Mouse (Mus musculus): Measurements from ENCODE around the gene Castor1.
"Not testable (repeated sequence)": the region's sequence is repeated elsewhere in the genome, so short reads cannot be mapped to it uniquely, and the experiment has no call there.

Gene Castor1

DNA sequence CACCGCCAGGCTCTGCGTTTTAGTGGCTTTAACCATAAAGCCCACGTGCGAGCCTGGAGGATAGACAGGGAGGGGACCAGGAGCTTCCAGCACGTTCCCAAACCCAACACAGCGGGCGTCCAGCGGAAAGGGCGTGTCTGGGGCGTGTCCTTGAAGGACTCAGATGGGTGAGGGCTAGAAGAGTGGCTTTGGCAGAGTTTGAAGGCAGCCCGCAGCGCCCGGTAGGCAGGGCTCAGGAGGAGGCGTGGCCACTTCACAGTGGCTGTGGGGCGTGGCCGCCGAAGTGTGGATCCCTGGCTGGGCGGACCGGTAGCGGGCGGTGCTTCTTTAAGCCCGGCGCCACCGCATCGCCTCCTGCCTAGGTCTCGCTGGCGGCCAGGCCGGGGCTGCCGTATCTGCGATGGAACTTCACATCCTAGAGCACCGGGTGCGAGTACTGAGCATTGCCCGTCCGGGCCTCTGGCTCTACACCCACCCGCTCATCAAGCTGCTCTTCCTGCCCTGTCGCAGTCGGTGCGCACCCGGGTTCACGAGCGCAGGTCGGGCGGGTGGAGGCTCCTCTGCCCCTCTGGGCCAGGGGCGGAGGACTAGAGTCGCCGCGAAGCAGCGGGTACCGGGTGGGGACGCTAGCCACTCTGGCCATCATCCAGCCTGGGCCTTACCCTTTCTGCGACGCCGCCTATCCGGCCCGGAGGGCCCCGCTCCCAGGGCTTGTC, at the start of gene Castor1:
TSS of gene Castor1 (plus strand) at position 312 of the 716 bp plus-strand sequence.
- peak; percentile 63 for DNase-seq (ENCODE audit: low read depth, low spot score)

DNA sequence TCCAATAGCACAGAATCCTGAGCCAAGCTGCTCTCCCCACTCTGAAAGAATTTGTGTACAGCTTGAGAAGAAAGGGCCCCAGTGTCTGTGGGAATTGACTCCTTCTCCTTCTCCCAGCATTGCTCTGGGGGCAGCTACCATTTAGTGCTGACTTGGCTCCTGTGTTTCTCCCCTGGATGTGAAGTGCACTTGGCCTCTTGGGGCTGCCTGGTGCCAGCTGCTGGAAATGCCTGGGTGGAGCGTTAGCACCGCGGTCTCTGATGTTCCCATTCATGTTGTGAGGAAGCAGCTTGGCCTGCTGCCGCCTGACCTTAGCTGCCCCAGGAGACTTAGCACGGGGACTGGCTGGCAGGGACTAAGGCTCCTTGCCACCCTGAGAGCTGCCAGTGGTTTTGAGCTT, 43.4 kb upstream of the Castor1 start:
- peak; percentile 69 for DNase-seq (ENCODE audit: low read depth, low spot score)

DNA sequence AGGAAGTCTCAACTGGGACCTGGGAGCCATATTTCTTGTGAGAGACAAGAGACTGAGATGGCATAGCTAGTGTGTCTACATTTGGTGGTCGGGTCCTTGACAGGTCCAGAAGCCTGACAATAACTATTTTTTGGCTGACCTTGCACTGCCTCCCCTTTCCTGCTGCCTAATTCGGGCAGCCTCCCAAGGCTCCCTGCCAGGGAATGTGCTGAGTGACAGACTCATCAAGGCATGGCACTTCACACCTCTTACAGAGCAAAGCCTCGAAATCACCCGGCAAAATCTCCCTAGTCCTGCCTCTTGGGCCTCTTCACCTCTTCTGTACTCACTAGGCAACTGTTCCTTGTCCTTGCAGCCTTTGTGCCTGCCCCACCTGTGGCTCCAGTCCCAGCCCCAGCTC, 40.3 kb upstream of the Castor1 start:
- DNase-seq (ENCODE audit: low read depth, low spot score), result no peak

DNA sequence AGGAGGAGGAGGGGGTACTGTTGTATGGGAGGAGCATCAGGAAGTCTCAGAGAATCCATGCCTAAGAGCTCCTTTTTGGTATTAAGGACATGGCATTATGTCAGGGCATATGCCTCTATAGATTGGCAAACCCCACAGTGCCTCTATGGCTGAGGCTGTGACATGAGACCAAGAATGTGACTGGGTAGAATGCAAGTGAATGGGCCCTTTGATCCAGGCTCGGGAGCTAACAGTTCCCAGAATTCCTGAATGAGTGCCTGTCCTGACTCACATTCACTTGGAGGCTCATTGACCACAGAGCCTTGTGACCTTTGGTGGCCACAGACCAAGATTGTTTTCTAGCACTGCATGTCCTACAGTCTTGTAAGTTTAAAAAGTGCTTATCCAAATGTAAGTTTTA, 36.0 kb upstream of the Castor1 start:
- peak; percentile 57 for DNase-seq (ENCODE audit: low read depth, low spot score)

DNA sequence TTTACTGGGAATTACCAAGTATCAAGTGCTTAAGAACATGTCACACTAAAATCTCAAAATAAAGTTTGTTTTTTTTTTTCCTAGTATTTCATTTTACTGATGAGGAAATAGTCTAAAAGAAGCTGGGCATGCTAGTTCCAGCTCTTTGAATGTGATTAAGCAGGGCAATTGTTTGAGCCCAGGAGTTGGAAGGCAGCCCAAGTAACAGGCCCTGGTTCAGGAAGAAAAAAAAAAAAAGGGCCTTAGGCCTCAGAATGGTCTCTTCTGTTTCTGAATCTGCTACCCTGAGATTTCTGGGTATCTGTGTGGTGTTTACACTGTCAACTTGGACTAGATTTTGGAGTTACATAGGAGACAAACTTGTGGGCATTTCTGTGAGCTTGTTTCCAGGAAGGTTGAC, 34.5 kb upstream of the Castor1 start:
- peak; percentile 45 for DNase-seq (ENCODE audit: low read depth, low spot score)

DNA sequence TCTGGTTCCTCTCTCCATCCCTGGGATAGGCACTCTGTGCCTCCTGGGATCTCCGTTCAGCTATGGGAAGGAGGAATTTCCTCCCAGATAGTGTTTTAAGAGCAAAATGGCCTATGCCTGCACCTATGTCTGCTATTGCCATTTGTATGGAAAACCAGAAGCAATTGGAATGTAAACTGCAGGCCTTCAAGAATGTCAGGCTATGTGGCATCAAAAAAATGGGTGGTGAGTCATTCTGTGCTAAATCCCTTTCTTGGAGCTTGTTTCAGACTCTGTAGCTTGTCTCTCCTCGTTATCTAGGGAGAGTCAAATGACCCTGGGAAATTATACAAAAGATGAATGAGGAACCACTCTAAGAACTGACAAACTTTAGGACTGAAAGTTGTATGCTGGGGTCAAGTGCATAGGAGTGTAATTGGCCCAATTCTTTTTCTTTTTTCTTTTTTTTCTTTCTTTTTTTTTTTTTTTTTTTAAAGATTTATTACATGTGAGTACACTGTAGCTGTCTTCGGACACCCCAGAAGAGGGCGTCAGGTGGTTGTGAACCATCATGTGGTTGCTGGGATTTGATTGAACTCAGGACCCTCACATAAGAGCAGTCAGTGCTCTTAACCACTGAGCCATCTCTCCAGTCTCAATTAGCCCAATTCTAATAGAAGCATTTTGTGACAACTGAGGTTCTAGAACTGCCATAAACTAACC, 33.6 kb upstream of the Castor1 start:
- peak; percentile 50 for DNase-seq (ENCODE audit: low read depth, low spot score)

DNA sequence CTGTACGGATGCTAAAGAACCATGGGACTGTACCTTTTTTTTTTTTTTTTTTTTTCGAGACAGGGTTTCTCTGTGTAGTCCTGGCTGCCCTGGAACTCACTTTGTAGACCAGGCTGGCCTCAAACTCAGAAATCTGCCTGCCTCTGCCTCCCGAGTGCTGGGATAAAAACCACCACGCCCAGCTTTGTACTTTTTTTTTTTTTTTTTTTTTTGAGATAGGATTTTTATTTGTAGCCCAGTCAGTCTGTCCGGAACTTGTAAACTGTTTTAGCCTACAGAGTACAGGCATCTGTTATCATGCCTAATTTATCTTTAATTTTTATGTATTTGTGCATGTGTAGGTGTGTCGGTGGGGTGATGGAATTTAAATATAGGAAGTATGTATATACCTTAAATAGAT, 32.5 kb upstream of the Castor1 start:
- DNase-seq (ENCODE audit: low read depth, low spot score), result not testable (repeated sequence)

DNA sequence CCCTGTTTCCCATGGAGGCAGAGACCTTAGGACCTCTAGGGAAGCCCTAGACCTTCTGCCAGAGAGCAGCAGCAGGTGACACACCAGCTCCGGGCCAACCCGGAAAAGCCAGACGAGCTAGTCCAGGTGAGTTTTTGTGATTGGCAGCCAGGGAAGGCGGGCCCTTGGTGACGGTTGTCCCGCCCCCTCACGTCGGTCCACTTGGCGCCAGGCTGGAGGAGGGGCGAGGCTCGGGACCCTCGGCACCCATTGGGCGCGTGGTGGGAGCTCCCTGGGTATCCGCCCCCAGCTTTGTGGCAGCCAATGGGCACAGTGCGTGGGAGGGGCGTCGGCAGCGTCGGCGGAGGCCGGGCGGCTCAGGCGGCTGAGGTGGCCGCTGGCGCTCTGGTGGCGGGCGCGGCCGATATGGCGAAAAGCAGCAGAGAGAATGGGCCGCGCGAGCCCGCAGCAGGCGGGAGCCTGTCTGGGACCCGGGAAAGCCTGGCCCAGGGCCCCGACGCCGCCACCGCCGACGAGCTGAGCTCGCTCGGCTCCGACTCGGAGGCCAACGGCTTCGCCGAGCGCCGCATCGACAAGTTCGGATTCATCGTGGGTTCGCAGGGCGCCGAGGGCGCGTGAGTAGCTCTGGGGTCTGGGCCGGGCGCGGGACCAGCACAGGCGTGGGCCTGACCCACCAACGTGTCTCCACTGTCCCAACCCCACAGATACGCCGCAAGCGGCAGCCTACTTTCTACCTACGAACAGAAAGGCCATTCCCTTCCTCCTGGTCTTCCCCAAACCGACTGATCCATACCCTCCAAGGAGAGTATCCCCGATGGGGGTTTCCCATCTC, 31.3 kb upstream of the Castor1 start, which contains the start of gene Tbc1d10a:
TSS of gene Tbc1d10a (plus strand) at position 304 of the 832 bp plus-strand sequence.
- peak; percentile 99 for DNase-seq (ENCODE audit: low read depth, low spot score)

DNA sequence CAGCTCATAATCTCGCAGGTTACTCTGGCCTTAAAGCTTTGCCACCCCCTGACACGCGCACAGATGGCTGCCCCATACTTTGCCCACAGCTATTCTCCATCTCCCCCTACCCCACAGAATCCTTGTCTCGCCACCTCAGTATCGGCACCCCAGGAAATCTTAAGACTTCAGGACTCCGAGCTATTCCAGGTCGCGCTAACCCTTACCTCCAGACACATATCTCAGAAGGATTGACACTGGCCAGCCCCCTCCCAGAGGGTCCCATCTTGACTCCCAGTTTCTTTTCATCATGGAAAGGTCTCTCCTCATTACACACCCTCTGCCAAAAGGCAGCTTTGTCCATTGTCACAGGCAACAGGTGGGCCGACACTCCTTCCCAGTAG, 30.7 kb upstream of the Castor1 start:
- no peak for DNase-seq (ENCODE audit: low read depth, low spot score)

DNA sequence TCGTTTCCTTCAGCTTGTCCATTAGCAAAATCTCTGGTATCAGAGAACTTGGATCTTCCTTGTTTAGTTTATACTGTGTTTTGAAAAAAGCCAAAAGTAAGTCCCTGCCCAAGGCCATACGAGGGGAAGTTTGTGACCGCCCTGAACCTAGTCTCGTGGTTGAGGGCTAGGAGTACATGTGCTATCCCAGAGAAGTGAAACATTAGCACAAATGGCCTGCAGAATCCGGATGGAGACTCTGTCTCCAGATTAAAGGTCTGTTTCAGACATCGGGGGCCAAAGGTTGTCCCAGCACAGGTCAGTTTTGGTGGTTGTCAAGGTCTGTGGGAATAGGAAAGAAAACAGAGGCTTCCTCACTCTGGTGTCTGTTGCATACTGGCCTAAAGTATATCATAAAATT, 28.8 kb upstream of the Castor1 start:
- DNase-seq (ENCODE audit: low read depth, low spot score), result no peak

DNA sequence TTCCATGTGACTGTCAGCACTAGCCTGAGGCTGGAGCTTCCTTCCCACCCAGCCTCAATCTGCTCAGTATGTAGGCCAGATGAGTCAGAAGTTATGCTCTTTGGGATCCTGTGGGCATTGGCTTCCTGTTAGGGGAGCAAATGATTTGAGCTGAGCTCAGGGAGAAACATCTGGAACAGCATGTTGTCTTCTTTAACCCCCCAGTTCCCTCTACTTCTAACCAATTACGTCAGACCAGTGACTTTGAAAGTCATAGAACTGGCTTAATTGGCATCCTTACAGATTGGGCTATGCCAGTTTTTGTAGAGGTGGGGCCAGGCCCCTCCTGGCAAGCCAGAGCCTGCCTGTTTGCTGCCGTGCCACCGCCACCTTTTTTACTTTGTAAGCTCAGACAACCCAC, 27.3 kb upstream of the Castor1 start:
- peak; percentile 74 for DNase-seq (ENCODE audit: low read depth, low spot score)

DNA sequence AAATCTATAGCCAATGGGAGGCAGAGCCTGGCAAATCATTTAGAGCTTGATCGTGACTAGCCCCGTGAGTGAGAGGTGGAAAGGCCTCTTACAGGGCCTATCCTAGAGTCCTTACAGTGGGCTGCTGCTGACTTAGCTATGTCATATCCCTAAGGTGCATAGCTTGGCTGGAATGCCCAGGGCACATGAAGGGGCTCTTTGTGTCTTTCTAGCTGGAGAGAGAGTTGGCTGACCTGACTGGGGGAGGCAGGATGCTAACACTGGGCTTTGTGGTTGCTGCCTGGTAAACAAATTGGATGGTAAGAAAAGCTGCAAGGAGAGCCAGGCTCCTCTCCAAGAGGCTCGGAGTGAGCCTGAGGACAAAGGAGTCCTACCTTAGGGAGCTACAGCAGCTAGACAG, 25.3 kb upstream of the Castor1 start:
- no peak for DNase-seq (ENCODE audit: low read depth, low spot score)

DNA sequence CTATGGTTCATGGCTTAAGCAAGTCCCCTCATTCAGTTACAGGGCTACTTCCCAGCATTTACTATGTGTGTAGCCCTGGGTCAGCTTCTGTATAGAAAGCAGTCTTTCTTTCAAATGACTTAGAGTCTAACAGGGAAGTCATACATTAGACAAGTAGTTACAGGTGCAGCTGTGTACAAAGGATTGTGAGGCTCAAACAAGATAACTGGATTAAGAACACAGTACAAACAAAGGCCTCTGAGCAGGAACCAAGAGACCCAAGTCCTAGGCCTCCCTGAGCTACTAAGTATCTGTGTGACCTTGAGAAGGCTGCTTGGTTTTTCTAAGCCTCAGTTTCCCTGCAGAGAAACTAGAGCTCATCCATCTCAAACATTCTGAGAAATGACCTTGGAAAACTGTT, 24.6 kb upstream of the Castor1 start:
- no peak for DNase-seq (ENCODE audit: low read depth, low spot score)

DNA sequence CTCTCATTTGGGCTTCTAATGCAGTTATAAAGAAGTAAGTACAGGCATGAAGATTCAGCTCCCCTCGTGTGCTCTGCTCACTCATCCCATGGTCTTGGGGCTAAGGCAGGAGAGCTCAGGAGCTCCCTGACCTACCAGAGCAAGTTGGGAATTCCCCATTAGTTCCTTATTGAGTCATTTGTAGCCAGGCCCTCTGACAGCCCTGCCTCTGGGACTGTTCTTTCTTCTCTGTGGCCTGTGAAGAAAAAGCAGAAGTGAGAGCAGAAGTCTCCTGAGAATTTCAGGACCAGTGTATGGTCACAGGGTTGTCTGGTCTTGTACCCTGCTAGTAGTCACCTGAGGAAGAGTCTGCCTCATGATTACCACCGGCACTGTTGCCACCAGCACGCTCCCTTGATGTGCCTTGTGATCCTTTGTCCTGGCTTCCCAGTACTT, 22.4 kb upstream of the Castor1 start:
- peak; percentile 45 for DNase-seq (ENCODE audit: low read depth, low spot score)

DNA sequence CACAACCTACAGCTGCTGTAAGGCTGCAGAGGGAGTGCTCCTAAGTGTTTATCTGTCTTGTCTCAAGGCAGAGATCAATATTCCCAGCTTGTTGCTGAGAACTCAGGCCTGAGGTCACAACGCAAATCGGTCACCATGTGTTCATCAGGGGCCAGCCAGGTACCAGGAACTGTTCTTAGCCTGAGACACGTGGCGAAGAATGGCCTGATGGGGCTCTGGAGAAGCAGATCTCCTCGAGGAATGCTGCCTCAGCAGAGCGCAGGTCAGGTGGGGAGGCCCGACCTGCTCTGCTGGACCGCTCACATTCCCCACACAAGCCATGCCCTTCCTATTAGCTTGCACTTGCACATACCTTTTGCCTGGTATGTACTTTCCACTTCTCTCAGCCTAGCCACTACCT, 21.4 kb upstream of the Castor1 start:
- no peak for DNase-seq (ENCODE audit: low read depth, low spot score)

DNA sequence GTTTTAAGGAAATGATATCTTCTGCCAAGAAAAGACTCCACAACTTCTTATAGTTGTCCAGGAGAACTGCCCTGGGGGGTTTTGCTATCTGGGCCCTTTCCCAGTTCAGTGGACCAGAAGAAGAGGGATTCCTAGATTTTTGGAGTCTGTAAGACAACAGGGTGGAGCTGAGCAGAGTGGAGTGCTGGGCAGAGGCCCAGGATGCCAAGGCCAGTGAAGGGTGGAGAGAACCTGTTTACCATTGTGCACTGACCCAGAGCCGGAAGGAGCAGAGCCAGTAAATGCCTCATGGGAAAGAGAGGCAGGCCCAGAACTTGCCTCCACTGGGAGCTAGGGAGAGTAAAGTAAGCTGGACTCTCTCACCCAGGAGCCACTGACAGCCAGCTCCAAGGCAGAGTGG, 20.3 kb upstream of the Castor1 start:
- DNase-seq (ENCODE audit: low read depth, low spot score), result no peak

DNA sequence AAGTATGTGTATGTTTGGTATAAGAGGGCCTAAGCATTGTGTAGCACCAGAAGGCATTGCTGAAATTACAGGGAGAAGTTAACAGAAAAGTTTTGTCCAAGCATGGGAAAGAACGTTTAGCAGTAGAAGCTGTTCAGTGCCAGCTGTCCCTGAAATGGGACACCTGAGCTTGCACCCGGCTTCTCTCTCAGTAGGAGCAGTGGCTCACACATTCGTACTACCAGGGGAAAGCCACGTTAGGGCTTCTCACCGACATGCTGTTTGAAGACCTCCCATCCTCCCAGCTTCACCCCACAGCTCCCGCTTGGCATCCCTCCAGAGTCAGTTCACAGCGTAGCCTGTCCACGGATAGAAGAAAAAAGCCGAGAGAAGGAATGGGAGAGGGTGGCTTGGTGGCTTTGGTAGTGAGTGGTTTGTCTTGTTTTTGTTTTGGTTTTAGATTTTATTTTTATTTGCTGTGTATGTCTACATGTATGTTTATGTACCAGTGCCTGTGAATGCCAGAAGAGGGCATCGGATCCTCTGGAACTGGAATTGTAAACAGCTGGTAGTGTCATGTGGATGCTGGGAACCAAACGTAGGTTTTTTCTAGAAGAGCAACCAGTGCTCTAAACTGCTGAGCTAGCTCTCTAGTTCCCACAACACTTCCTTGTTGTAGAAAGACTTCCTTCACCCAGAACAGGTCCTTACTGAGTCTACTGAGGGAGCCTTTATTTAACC, 15.9 kb upstream of the Castor1 start:
- DNase-seq (ENCODE audit: low read depth, low spot score), result no peak

DNA sequence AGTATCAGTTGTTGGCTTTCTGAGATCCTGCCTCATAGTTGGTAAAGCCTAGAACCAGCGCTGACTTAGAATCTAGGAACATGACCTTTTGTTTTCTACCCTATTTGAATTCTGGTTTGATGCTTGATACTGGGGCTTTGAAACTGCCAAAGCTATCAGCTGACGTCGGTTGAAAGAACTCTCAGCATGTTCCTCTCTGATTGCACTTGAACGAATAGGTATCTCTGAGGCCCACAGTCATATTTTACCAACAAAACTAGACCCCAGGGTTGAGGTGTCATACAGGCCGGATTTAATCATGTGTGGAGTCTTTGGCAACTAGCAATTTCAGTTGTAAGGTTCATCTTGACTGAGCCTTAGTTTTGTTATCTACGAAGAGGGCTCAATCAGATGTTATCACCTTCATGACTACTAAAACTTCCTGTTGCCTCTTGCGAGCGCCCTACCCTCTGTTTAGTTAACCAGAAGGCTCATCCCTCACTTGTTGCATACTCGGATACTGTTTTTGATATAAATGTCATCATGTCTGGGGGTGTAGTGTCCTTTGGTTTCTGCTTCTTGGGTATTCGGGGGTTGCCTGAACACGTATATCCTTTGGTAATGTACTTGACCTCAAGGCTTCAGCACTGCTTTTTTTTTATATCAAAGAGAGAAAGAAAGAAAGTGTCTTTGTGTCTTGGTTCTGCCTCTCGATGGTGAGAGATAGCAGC, 14.9 kb upstream of the Castor1 start:
- no peak for DNase-seq (ENCODE audit: low read depth, low spot score)

DNA sequence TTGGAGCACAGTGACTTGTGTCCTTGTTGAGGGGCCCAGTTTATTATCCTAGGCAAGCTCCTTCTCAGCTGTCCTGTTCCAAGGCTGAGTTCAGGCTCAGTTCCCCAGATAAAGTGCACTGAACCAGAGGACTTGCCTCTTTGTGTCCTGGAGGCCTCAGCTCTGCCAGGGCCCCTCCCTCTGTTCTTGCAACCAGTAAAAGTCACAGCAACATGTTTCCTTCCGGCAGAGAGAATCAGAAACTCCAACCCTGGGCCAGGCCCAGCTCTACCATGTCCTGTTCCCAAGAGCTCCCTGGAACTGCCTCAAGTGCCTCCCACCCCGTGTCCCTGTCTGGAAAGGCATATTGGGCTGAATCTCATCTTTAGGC, 14.3 kb upstream of the Castor1 start:
- DNase-seq (ENCODE audit: low read depth, low spot score), result no peak

DNA sequence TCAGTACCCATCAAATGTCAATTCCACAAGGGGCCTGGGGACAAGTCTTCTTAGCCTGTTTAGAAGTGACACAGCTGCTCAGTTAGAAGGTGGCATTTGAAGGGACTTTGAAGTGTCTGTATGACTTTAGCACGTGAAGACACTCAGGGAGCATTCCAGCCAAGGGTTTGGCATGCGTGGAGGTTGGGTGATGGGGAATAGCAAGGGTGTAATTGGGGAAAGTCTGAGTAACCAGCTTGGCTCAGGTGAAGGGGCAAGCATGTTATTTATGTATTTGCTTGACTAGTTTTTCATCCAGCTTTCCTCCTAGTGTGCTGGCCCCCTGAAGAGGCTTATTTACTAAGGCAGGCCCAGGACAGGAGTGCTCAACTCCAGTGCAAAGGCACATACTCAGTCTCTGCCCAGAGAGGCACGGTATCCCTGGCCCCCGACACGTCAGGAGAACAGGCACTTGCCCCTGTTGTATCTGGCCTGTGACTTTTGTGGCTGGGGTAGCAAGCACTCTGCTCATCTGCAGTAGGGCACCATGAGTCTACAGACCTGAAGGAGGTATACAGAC, 12.8 kb upstream of the Castor1 start:
- DNase-seq (ENCODE audit: low read depth, low spot score), result no peak

DNA sequence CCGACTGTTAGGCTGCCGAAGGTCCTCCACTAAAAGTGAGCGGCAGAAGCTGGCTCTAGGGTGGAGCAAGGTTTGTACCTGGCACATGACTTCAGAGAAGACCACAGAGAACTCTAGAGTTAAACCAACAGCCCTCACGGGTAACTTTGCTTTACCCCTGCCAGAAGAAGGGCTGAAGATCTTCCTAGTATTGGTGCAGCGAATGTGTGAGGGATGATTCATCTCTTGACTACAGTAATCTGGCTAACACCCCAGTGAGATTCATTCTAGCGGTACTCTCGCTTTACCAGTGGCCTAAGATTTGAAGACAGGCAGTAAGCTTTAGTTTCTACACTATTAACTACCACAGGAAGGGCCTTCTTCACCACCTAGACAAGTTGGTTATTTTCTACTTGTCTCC, 12.1 kb upstream of the Castor1 start:
- DNase-seq (ENCODE audit: low read depth, low spot score), result peak; percentile 54

Data from brain, adult 2 months (tissue).